Mouse (Mus musculus): ENCODE results near the gene Odaph.
"Not testable (repeated sequence)": the region's sequence is repeated elsewhere in the genome, so short reads cannot be mapped to it uniquely, and the experiment has no call there.

Odaph gene

DNA sequence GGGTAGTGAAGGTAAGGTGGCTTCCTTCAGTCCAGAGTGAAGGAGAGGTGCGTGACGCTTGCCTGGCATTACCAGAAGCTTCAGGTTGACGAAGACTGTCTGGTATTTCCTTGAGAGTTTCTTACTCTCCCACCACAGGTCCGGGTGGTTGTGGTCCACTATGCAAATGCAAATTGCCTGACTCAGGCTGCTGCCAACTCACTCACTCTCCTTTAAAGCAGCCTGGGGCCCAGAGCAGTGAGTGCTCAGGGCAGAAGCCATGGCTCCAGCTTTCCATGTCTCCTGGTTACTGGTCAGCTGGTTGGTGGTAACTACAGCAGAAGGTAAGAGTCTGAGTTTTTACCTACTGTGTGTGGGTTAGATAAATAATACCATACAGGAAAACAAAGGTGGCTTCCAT lies at the start of gene Odaph:
Gene Odaph (plus strand): TSS at position 240 of the 400 bp plus-strand sequence.
- DNase-seq: no peak

DNA sequence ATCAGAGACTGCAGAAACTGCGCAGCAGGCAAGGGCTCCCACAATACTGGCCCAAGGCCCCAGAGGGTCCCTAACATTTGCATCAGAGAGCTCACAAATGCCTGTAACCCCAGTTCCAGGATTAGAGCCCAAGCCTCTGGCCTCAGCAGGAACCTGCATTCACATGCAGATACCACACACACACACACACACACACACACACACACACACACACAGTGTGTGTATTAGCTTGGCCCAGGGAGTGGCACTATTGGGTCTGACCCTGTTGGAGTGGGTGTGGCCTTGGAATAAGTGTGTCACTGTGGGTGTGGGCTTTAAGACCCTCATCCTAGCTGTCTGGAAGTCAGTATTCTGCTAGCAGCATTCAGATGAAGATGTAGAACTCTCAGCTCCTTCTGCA lies 41.7 kb upstream of the Odaph start:
- DNase-seq: not testable (repeated sequence)

DNA sequence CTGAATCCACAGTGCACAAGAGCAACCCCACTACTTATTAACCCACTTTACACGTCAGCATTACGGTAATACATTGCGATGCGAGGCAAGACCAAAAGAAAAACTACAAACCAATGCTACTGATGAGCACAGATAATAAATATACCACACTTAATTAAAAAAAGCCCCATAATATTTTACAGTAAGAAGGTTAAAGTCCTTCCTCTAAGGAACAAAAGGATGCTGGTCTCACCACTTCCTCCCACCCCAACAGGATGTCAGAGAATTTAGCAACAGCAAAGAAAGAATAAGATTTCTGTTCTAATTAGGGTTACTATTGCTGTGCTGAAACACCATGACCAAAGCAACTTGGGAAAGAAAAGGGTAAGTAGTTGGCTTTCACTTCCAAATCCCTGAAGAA lies 40.3 kb upstream of the Odaph start:
- DNase-seq: no peak

DNA sequence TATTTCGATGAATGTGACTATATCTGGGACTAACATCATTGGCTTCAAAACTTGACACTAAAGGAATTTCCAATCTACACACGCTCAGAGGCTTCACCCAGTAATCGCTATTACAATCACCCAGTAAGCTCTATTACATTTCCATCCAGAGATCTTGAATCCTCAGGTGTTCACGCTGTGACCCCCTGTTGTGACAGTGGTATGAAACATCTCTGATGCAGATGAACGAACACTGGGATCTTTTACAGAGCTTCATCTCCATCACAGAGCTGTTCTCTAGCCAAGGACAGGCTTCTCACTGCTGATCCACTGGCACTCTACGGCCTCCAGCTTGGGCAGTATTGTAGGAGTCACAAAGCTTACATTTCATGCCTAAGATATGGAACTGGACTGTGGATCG lies 37.8 kb upstream of the Odaph start:
- DNase-seq: no peak

DNA sequence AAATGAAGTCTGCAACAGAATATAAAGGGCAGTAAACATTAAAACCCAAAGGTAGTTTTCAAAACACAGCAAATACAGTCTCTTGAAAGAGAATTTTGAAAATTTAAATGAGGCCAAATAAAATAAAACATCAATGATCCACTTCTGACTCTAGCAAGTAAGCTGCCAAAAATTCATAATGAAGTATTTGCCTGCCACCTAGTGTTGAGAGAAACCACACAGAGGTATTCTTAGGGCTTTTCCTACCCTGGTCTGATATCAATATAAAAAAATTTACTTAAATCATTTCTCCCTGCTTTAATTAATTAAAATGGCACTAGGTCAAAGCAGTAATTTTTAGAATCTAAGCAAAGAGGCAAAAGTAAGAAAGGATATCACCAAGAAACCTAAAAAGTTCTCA lies 35.9 kb upstream of the Odaph start:
- no peak for DNase-seq

DNA sequence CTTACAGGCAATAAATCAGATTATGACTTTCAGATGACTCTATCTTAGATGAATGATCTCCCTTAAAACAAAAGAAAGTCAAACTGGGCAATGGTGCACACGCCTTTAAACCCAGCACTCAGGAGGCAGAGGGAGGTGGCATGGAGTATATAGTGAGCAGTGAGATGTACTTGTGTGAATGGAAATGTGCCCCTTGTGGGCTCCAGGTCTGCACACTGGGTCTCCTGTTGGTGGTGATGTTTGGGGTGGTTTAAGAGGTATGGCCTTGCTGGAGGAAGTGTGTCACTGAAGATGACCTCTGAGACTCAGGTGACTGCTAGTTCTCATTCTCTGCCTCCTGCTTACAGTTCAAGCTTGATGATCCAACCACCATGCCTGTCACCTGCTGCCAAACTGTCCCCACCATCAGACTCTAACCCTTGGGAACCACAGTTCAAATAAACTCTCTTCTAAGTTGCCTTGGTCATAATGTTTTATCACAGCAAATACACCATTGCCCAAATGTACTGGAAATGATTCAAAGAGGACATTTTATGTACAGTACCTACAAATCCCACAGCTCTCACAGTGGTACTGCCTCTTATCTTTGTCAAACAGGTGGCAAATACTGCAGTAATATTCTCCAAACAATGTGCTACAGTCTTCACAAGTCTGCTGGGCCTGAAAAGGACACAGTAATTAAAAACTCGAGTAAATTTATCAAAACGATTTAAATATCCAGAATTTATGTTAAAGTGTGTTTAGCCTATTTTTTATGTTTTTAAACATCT lies 30.1 kb upstream of the Odaph start:
- no peak for DNase-seq

DNA sequence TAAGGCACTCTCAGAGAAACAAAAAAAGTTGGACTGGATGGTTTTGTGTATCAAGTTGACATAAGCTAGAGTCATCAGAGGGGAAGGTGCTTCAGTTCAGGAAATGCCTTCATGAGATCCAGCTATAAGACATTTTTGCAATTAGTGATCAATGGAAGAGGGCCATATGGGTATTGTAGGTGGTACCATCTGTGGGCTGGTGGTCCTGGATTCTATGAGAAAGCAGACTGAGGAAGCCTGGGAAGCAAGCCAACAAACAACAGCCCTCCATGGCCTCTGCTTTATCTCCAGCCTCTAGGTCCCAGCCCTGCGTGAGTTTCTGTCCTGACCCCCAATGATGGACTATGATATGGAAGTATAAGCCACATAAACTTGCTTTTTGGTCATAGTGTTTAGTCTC lies 28.2 kb upstream of the Odaph start:
- DNase-seq: no peak

DNA sequence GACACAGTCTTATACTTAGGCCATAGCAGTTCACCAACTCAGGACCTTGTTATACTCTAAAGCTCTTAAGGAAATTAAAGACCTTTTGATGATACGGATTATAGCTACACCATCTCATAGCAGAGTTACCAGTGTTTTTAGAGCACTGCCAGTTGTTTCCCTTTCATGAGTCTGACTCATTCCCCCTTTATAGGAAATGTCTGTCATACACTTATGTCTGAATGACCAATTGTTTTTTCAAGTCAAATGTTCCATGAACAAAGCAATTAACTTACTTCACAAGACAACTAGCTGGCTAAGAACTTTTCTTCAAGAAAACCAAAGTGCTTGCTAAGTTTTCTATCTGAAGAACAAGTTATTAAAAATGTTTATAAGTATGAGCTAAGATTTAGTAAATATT lies 27.3 kb upstream of the Odaph start:
- no peak for DNase-seq

DNA sequence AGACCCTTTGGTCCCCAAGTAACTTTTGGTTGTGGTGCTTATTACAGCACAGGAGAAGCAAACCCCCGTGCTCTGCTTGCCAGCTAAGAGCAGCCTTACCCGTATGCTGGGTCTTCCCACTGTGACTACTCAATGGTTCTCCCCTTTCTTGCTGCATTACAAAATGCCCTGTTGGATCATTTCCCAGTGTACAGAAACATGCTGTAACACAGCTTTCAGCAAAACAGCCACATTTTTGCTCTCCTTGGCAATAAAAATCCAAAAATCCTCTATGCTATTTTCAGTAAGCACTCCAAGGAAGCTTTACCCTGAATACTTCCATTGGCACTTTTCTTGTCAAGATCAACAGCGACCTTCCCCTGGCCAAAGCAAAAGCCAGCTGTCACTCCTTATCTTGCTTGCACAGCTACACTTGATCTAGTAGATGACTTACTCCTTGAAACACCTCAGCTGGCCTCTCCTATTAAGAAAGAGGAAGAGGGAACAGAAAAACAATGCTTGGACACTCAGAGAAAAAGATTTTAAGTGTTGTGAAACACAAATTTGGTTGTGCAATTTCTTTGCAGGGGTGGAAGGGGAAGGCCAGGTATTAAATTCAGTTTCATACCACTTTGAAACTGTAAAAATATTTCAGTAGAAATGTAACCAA lies 26.5 kb upstream of the Odaph start:
- no peak for DNase-seq

DNA sequence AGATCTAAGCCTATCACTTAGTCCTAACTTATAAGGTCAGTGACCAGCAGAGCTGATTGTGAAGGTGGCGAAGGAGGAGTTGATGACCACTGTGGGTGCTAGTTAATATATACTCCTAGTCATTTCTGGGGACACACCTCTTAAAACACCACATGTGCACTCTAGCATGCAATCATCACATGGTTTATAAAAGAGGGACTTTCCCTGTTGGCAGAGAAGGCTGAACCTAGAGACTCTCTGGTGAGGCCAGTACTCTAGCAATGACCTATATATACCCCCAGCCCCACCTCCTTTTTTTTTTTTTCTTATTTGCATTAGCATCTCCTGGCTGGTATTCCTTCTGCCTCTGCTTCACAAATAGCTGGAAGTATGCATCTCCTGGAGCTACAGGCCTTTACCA lies 25.9 kb upstream of the Odaph start:
- no peak for DNase-seq

DNA sequence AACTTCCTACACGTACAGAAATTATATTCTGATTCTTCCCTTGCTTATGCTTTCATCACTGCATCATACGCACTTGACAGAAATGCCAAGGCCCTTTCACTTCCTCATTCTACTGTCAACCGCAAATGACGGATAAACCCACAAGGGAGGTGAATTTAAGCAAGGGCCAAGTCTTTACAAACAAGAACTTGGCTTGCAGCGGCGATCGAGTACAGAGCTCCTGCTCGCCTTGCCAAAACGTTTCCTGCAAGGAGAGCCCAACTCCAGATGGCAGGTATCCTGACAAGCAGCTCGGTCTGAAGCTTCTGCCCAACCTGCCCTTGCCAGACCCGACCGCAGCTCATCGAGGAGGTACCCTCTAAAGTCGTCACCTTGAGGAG lies 25.0 kb upstream of the Odaph start:
- no peak for DNase-seq

DNA sequence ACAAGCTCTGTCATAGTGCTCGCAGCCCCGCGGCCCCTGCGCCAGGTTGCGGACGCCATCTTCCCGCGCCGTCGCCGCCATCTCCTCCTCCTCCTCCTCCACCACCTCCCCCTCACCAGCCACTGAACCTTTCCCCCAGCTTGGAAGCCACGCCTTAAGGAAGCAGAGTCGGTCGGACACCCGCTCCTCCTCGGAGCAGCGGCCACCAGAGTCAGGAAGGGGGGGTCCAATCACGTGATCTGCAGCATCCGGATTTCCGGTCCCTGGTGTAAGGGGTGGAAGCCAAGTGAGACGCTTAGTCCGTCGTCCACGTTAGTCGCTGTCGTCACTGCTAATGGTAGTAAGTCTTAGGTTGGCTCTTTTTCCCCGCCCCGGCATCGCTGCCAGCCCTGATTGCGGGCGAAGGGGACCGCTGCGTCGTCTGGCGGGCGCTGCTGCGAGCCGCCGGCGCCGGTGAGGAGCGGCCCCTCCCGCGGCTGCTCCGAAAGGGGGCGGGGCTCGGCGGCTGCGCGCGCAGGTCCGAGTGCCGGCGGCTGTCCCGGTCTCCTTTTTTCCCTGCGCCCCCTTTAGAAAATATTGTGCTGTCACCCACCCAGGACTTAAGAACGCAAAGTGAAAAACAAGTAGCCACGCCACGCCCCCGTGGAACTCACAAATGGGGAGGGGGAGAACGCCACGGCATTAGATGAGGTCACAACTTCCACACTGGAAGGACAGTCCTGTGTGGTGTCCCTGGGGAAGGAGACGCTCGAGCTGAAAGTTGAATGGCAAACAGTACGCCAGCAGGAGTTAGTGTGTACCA lies 24.4 kb upstream of the Odaph start, which contains the start of gene Rchy1:
Gene Rchy1 (minus strand): TSS at position 430 of the 802 bp plus-strand sequence.
- DNase-seq: peak; percentile 94

DNA sequence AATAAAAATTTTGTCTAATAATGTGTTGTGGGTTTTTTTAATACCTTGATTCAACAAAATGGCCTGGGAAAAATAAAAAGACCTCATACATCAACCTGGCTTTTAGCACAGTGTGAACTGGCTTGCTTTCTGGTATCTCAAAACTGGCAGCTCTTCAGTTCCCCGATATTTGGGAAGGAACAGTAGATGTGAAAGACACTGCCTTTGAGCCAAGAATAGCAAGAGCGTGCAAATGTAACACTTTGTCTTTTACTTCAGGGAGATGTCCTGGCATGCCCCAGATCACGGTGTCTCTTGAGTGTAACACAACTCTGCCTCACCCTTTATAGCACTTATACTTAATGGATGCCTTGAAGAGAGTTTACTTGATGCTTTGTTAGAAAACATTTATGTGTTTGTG lies 15.2 kb upstream of the Odaph start:
- DNase-seq: no peak

DNA sequence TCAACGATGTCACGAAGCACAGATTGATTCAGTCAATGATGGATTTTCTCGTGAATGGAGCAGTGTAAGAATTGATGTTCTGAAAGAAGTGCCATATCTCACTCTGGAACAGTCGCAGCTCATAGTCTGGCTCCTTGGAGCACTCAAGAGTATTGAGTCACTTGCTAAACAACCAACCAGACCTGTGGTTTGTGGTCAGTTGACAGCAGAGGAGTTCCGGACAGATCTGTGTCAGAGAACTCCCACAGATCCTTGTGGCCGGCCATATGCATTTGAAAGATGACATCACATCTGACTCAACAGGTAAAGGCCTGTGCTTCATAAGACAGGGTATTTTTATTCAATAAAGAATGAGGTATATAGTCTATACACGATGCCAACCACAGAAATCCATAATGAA lies 13.3 kb upstream of the Odaph start:
- no peak for DNase-seq

DNA sequence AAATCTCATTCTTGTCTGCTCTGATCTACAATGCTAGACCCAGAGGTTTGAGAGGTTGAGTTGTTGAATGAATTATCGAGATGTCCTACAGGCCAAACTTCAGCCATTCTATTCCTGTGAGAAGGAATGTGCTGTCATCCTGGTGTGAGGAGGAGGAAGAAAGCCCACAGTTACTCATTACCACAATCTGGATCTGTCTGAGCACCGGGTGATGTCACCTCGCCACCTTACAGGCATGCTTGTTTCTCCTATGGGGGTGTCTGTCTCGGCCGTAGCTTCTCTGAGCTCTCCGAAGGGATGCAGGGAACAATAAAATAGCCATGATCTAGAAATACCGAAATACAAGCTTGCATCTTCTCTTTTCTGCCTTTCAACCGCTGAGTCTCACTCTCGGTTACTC lies 11.5 kb upstream of the Odaph start:
- no peak for DNase-seq

DNA sequence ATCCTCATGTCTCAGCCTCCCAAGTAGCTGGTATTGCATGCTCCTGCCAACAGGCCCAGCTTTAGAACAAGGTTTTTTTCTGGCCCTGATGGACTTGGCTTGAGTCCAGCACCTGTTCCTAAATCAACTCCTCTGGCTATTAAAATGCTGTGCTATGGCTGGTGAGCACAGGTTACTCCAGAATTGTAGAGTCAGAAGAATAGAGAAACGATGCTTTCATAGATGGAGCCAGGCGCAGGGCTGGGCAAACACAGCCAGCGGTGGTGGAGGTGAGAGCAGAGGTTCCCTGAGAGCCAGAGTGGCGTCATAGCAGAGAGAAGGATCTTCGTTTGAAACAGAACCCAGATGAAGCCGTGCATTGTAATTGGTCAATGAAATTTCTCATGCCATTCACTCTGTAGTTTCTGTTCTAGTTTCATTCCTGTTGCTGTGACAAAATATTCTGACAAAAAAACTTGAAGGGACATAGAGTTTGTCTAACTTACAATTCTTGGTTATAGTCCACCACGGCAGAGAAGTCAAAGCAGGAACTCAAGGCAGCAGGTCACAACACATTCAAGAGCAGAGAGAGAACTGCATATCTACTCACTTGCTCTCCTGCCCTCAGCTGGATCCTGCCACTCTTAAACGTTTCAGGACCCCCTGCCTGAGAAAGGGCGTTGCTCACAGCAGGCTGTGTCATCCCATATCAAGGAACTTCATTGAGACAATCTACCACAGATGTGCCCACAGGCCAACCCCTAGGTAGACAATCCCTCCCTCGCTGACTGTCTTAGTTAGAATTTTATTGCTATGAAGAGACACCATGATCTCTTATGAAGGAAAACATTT lies 10.5 kb upstream of the Odaph start:
- DNase-seq: no peak

DNA sequence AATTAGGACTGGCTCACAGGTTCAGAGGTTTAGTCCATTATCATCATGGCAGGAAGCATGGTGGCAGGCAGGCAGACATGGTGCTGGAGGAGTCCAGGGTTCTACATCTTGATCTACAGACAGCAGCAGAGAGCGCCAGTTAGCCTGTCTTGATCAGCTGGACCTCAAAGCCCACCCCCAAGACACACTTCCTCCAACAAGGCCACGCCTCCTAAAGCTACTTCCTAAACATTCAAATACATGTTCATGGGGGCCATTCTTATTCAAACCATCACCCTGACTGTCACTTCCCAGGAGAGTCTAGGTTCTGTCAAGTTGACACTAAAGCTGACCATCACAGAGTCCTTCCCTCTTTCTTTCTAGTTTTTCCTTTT lies 9.9 kb upstream of the Odaph start:
- DNase-seq: no peak

DNA sequence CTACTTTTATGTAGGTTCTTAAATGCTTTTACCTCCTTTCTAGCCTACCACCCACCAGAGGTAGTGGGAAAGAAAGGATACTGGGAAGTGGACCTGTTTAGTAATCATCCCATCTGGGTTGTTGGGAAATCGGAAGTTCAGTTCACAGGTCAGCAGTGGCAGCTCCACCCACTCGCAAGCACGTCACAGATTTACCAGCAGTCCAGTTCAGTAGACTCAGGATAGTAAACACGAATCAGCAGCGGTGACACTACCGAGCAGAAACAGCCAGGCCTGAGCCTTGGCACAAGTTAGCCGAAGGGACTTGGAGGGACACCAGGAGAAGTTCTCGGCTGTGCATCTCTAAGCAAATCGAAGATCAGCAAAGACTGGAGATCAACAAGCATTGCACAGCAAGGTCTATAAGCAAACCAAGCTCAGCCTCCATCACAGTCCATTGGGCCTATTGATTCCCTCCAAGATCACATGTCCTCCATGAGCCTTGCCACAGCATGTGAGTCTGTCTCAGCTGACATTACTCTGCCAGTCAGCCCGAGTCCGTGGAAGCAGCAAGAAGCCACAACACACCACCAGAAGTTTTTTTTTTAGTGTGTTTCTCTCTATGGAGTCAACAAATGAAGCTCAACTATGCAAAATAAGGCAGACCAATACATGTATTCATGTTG lies 6.0 kb upstream of the Odaph start:
- no peak for DNase-seq

DNA sequence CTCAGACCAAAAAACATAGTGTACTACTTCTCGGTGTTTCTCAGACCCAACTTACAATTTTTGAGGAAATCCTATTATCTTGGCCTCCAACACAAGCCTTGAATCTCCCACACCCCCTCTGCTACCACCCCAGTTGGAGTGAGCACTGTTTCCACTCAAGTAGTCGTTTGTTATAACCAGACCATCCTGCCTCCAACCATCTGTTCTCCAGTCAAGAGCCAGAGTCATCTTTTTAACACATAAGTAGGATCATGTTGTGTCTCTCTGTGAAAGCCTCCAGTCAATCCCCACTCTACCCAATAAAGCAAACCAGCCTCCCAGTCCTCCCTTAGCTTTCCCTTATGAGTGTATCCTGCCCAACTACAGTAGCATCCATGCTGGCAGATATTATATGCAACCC lies 3.8 kb upstream of the Odaph start:
- no peak for DNase-seq

DNA sequence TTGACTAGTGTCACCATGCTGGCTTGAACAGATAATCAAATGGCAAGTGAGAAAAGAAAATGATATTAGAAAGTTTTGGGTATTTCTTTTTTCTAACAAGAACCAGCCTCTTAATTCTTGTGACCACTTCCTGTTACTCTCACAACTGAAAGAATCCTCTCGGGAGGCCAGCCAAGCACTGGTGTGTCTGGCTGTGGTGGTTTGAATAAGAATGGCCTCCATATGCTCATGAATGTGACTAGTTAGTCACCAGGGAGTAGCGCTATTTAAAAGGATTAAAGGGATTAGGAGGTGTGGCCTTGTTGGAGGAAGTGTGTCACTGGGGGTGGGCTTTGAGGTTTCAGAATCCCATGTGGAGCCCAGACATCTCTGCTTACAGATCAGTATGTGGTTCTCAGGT lies 1.6 kb upstream of the Odaph start:
- DNase-seq: no peak

DNA sequence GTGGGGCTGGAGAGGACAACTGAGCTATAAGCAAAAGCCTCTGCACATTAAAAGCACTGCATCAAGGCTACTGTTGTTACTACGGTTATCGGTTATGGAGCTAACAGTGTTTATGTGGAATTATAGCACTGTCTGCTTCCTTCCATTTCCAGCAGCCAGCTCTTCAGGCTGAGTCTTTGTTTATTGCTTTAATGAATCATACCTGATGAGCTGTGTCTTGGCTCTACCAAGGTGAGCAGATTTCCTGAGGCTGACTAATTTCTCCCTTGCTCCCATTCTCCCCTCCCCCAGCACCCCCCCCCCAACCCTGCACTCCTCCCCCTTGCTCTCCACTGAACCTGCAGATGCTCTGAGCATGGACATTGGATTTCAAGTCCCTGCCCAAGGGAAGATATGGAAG lies 524 bp downstream of the Odaph start:
- DNase-seq: no peak

DNA sequence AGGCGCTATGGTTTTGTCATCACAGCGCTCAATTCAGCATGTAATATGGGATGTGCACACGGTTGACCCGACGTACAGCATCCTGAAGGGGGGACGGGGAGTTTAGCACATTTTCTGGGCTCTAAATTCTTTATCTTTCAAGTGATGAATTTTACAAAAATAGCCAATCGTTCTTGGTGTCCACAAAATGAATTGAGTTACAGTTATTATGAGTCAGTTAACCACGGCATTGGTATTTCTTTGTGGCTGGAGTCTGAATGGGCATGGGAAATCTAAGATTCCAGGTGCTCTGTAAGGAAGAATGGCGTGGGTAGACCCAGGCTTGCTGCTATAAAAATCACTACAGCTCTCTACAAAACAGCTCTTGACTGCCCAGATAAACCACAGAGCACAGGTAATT lies 2.0 kb downstream of the Odaph start:
- no peak for DNase-seq

Measured in thymus, postnatal 14 days (tissue).